Mouse (Mus musculus) layer of hippocampus, adult 2 months (tissue): ENCODE data around the gene Znfx1. TPM values are rescaled to one million over a fixed set of nuclear protein-coding genes. Genes with fewer than 3 reads are reported as not detected.

Experiments
- DNase-seq, 2 experiments: peaks; one replicate each; pipeline ENCODE4 v3.0.0; 2022; ENCODE audit warnings: low spot score in 2 of 2
- H3K27ac ChIP-seq: fragments of 200-600 bp; 2 replicates; pipeline ENCODE4 v1.8.1; 2022
- H3K4me3 ChIP-seq: fragments of 200-600 bp; 2 replicates; pipeline ENCODE4 v1.8.1; 2022; ENCODE audit warnings: mild to moderate bottlenecking
- CTCF ChIP-seq: fragments of 200-600 bp; conservative IDR thresholded peaks from 2 replicates; pipeline ENCODE4 v1.8.1; 2022; ENCODE audit warnings: antibody characterized with exemption, mild to moderate bottlenecking, moderate library complexity
- long read RNA-seq, 2 experiments: library from polyadenylated mRNA; stranded (forward); transcript quantifications; one replicate each; pipeline ENCODE4 v2.0.0; 2021; ENCODE audit warnings: borderline mapping rate in 2 of 2
- total RNA-seq, 2 experiments: library from RNA; stranded (reverse); gene quantifications; 2 replicates each; pipeline ENCODE4 v1.2.3; 2021

Znfx1 gene
- total RNA-seq: 10 to 100 TPM; 38.5 to 45.6 TPM
- long read RNA-seq, experiment 1, full-length matches to known transcripts: 3 of 16 reads
- long read RNA-seq, experiment 1, partial matches to known transcripts: 4 of 16 reads
- long read RNA-seq, experiment 1, other reads (novel, unspliced or antisense): 9 of 16 reads
- long read RNA-seq, experiment 2, full-length matches to known transcripts: 10 of 23 reads
- long read RNA-seq, experiment 2, partial matches to known transcripts: 5 of 23 reads
- long read RNA-seq, experiment 2, other reads (novel, unspliced or antisense): 8 of 23 reads

DNA sequence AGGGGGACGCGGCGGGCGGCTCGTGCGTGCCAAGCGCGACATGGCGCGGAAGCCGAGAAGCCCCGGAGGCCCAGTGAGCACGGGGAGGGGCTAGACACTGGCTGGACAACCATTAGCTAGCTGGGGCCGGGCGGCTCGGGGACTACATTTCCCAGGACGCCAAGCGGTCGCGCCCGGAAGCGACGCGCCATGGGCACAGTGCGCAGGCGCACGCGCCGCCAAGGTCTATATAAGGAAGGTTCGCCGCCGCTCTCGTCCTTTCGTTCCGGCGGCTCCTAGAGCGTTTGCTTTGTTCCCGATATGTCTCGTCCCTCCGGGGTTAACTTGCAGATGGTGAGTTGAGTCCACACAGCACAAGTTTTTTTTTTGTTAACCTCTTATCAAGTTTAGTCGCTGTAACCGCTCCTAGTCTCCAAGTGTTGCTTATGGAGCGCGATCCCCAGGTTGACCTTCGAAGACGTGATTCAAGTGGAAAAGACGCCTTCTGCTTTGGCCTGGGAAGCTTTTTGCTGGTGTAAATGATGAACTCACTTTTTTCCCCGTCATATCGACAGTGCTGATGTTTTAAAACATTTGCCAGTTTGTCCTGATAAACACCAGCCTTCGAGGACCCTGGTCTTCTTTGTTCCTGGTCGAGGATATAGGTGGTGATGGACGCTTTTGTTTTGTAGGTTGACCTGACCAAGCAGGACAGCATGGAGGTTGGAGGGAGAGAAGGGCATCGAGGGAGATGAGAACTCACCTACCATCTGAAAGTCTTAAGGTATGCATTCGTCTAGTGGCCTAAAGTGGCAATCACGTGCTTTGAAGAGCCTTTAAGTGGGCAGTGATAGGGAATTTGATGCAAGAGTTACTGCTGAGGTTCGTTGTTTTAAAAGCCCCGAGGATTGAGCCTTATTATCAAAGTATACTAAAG is at the start of gene Znfx1:
Gene Znfx1, minus strand, starts transcription at position 51 of the 916 bp plus-strand sequence.
- DNase-seq: peak; percentile 94 to 98
- H3K27ac ChIP-seq: peak within 1 kb of the TSS; percentile 96
- H3K4me3 ChIP-seq: peak within 1 kb of the TSS; percentile 99
- TF ChIP-seq CTCF: peak; percentile 64

DNA sequence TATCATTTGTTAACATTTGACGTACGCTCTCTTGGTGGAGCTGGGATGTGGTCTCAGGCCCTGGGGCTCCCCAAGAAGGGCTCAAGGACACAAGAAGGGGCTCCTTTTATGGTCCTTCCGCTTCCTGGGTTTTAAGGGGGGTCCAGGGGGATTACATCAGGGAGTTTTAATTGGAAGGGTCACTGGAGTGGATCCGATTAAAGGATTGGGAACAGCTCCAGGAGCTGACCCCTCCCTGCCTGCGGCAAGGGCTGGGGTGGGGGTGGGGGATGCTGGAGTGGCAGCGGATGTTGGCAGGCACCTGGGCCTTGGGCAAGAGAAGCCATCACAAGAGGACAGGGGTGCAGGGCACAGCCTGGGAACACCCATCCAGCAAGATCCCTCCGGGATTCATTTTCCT is 49.4 kb upstream of the Znfx1 start:
- no peak overlapping the region for H3K4me3 ChIP-seq
- no peak for DNase-seq

DNA sequence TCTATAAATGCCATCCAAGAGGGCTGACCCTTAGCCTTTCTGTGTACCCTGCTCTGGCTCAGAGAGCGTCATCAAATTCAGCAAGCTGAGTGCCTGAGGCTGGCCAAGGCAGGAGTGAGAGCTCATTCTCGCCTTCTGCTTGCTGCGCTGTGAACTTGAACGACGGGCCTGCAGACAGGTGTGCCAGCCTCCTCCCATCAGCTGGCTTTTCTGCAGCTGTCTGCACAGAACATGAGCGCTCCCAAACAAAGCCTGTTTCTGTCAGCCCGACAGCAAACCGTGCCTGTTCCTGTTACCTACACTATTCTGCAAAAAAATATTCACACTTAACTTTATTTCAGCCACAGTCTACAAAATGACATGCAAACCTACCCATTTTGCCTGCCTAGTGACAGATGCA is 46.7 kb upstream of the Znfx1 start:
- DNase-seq: no peak
- no peak overlapping the region for H3K27ac ChIP-seq
- TF ChIP-seq CTCF: no peak

More for the DNA sequence above, 49.4 kb upstream of the Znfx1 start:
- no peak overlapping the region; the same call in 1 of the 2 replicates for H3K27ac ChIP-seq
- no peak for TF ChIP-seq CTCF

DNA sequence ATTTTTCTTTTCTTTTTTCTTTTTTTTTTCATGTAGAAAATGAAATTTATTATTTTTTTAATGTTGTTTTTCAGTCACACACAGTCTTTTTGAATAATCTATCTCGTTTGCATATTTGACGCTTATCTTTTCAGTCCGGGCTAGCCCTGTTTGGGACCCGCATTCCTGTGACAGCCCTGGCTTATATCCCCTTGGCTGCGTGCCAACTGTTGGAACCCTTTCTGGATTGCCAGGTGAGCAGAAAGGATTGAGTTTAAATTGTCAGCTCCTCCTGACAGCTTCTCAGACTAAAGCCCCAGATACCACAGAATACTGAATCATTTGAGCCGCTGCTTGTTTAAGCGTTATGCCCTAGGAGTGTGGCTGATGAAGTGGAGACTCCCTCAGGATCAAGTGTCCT is 40.7 kb upstream of the Znfx1 start:
- H3K27ac ChIP-seq: no peak overlapping the region
- H3K4me3 ChIP-seq: no peak overlapping the region
- no peak for DNase-seq
- no peak for TF ChIP-seq CTCF

More for the DNA sequence above, 46.7 kb upstream of the Znfx1 start:
- H3K4me3 ChIP-seq: no peak overlapping the region

DNA sequence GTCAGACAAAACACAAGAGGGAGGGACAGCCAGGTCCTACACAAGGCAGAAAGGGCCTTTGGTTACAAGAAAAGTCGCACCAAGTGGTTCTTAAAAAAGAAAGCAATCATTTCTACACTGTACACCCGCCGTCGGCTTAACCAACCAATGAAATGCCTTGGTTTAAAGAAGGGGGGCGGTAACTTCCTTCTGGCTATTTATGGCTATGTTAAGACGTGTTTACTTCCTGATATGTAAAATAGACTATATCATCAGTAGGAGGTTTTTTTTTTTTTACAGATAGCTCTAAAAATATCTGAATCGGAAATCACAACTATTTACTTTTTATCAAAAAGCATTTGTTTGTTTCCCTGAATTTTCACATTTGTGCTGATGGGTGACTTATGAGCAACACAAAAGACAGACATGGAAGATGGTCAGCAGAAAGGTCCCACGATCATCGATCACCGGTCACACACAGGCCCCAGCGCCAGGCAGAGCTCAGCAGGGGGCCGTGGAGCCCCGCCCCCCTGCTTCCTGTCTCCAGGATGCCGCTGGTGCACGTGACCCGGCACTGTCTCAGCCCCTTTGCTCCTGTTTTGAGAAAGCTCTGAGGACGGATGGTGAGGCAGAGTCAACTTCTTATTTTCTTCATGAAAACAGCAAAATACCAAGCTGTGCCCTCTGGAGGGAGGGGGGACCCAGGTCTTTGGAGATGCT is 39.1 kb upstream of the Znfx1 start:
- DNase-seq: no peak
- H3K27ac ChIP-seq: no peak overlapping the region
- TF ChIP-seq CTCF: no peak
- H3K4me3 ChIP-seq: no peak overlapping the region; the same call in 1 of the 2 replicates

DNA sequence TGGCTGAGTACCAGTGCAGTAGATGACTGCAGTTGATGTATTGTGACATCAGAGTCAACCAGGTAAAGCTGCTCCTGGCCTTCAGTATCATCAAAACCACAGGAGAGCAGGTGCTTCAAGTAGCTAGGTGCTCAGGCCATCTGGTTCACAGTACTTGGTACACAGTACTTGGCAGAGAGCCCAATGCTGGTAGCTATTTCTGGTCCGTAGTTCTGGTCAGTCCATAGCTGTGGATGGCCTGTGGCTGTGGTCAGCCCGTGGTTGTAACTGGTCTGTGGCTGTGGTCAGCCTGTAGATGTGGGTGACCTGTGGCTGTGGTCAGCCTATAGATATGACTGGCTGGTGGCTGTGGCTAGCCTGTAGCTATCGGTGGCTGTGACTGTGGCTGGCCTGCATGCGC is 31.9 kb upstream of the Znfx1 start:
- TF ChIP-seq CTCF: no peak
- Histone ChIP-seq H3K4me3 (no peak overlapping the region), H3K27ac (no peak overlapping the region)
- no peak for DNase-seq

DNA sequence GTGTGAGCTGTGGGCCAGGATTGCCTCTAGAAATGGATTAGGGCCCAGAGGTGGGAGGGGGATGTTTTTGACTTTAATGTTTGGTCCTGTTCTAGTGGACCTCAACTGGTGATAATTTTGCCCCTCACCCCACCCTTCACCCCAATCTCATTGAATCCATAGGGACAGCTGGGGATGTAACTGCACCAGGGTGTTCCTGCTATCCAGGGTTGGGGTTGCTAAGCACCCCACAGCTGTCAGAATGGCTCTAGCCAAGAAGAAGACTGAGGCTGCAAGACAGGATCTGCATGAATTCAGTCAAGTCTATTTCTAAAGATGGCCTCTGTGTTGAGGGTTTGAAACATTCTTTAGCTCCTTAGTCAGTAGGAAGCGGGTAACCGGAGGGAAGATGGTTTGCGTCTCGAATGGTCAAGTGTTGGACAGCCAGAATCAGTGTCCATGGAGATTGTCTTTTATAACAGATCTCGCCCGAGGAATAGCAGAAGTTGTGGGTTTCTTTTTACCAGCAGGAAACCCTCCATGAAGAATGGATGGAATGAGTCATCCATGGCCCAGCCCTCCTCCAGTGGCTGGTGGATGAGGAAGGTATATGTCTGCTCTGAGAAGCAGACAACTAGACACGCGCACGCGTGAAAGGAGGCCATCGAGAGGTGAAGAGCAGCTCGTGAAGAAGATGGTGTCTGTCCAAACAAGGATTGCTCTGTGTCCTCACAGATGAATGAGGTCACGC is 30.5 kb upstream of the Znfx1 start:
- H3K27ac ChIP-seq: no peak overlapping the region
- DNase-seq: no peak
- H3K4me3 ChIP-seq: no peak overlapping the region
- TF ChIP-seq CTCF: no peak

DNA sequence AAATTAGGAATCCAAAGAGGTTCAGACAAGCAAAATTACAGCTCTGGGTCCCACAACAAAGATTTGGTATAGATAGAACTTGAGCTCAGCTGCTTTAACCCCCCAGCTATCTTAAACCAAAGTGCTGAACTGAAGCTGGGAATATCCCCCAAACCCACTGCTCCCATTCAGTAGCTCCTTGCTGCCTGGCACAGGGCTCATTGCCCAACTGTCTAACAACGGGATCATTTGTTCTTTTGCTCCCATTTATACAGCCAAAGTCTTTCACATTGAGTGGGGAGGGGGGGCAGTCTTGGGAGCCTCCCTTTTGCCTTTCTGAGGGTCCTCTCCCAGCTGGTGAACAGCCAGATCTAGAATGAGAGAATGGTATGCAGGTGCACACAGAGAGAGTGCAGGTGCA is 27.5 kb upstream of the Znfx1 start:
- no peak overlapping the region for H3K27ac ChIP-seq
- DNase-seq: no peak
- H3K4me3 ChIP-seq: no peak overlapping the region
- TF ChIP-seq CTCF: no peak

DNA sequence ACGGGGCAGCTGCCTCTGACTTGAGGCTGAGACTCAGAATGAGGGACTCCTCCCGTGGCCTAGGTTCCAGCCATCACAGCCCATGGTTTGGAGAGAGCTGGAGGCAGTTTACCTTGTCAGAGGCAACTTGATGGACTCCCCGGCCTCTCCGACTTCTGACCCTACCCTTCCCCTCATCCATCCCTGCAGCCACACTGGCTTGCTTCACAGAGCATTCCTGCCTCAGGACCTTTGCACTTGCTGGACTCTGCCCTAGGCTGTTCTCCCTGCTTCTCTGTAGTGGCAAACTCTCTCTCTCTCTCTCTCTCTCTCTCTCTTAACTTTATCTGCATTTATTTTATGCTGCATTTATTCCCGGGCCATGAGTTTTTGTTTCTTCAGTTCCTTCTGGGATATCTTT is 24.0 kb upstream of the Znfx1 start:
- no peak overlapping the region for H3K4me3 ChIP-seq
- H3K27ac ChIP-seq: no peak overlapping the region
- DNase-seq: no peak
- no peak for TF ChIP-seq CTCF

DNA sequence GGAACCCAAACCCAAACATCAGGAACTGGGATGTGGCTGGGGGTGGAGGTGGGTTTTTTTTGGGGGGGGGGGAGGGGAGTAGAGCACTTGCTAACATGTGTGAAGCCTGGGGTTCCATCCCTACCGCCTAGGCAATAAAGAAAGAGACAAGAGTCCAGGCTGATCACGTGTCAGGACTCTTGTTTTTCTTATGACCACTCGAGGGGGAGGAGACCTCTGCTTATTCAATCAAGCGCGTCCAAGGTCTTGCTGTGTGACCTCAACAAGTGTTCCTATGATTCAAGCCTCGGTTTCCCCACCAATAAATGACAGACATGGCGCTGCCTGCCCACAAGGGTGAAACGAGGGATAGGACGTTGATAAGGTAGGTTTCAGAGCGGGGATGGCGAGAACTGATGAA is 23.3 kb upstream of the Znfx1 start:
- no peak for TF ChIP-seq CTCF
- no peak for DNase-seq
- no peak overlapping the region for H3K4me3 ChIP-seq
- H3K27ac ChIP-seq: no peak overlapping the region

DNA sequence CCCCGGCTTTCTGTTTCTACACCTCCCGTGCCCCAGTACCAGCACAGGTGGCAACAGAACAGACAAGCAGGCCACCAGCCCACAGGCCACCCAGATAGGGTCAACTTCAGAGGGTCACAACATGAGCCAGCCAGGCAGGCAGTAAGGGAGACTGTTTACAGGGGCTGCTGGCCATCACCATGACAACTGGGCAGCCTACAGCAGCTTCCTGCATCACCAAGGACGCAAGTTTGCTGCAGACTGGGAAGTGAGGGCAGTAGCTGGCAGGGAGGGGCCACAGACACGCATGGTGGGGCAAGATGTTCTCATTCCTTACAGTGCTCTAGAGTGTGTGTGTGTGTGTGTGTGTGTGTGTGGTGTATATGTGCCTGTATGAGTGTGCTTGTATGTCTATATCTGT is 18.8 kb upstream of the Znfx1 start:
- Histone ChIP-seq H3K27ac (no peak overlapping the region; the same call in 1 of the 2 replicates), H3K4me3 (no peak overlapping the region)
- TF ChIP-seq CTCF: no peak
- DNase-seq: no peak

DNA sequence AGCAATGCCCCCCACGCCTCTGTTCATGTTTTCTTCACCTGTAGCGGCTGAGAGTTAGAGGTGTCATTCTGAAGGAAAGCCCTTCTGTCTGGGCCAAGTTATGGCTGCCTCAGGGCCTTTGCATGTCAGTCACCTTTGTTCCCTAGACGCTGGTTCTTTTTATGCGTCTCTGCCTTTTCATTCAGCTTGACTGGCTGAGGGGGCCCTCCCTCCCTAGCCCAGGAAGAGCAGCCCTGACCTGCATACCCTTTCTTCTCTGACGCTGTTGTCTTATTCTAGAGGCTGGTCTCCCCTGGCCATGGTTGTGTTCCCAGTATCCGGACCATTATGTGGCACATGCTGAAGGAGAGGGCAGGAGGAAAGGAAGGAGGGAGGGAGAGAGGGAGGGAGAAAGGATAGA is 18.3 kb upstream of the Znfx1 start:
- DNase-seq: no peak
- TF ChIP-seq CTCF: no peak
- H3K4me3 ChIP-seq: no peak overlapping the region
- H3K27ac ChIP-seq: no peak overlapping the region; the same call in 1 of the 2 replicates
